Mouse (Mus musculus): ENCODE data around the gene Gm28230.

The Gm28230 gene

DNA sequence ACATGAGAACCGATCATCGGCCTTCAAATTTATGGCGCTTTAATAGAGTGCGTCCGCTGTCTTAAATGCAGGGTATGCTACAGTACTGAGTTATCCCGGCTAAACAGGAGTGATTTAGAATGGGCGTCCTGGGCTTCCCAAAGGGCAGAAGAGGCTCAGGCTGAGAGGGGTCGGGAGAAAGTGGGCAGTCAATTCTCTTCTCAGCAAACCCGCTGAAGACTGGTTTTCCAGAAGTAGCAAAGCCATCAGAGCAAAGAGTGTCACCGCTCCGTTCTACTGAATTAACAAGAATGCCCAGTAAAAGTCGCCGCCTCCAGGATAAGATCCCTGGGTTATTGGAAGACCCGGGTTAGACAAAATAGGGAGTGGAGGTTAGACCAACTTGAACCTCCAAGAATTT lies 13.3 kb downstream of the Gm28230 start:
- no peak for DNase-seq (ENCODE audit: low spot score)

DNA sequence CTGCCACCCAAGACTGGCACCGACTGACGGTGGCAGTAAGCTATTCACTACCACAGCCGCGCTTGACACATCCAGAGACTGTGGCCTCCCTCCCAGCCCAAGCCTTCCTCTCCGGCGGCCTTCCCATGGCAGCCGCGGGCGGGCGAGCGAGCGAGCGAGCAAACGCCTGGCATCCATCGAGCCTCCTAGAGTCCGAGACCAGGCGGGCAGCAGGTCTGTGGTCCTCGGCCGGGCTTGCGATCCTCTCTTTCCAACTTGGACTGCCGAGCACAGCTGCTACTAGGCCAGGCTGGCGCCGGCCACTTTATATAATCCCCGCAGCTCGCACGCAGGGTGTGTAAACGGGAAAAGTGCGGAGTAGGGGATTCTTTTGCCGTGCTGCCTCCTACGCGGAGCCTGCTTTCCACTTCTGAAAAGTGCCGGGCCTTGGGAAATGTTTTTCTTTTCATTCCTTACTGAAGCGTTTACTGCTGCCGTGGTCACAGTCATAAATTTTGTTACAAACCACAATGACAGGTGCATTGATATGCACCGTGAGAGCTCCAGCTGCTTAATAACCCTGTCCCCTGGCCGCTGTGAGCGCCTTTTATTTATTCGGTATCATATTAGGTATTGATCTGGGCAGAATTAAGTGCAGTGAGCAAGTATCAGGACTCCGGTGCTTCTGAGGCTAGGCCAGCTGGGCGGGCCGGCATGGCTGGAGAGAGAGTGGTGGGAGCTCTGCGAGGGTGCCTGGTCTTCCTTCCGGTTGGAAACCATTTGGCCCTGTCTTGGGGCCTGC lies 14.0 kb downstream of the Gm28230 start:
- DNase-seq (ENCODE audit: low spot score), result no peak

- DNase-seq (ENCODE audit: low spot score), result no peak
Measured at GRCm38 (mm10) chr2:74741252-74741978, 14.9 kb downstream of the Gm28230 start.

DNA sequence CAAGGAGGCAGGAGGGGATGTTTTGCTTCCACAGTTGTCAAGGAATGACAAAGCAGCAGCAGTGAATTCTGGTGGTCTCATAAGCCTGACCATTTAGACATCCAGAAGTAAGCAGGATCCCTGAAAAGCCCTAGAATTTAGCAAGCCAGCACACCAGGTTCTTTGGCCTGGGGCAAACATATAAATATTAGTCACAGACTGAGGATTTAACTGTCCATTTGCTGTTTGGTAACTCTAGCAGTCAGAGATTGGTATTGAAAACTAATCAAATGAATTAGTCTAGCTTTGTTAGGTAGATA lies 15.4 kb downstream of the Gm28230 start:
- no peak for DNase-seq (ENCODE audit: low spot score)

DNA sequence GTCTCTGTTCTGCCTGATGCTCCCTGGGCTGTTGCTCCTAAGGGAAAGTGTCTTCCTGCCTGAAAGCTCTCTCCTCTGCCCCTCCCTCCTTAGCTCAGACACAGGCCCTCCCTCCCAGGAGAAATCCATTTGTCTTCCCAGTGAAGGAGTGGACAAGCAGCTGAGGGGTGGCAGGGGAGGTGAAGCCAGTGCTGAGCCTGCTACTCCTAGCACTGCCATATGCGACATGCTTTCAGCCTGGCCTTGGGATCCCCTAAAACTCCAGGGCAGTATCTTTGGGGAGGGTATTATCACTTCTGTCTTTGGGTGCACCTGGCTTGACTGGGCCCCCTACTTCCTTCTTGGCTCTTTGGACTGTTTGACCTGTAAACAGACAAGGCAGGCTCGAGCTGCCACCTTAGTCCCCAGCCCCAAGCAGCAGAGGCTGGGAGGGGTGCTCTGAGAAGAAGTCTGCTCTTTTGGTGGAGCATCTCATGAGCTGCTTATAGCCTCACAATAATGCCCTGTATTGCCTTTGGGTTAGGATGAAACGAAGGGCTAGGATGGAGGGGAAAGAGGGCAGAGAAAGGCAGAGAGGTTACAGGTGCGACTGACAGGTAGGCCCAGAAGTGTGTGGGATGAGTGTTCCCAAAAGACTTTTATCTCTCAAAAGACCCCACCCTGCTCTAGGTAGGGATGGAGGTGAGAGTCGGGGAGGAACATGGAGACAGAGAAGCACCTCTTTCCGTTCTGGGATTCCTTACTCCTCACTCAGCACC lies 19.2 kb downstream of the Gm28230 start:
- DNase-seq (ENCODE audit: low spot score), result no peak

GRCm38 (mm10) chr2:74746298-74746921 lies 19.9 kb downstream of the Gm28230 start:
- DNase-seq (ENCODE audit: low spot score), result no peak

DNA sequence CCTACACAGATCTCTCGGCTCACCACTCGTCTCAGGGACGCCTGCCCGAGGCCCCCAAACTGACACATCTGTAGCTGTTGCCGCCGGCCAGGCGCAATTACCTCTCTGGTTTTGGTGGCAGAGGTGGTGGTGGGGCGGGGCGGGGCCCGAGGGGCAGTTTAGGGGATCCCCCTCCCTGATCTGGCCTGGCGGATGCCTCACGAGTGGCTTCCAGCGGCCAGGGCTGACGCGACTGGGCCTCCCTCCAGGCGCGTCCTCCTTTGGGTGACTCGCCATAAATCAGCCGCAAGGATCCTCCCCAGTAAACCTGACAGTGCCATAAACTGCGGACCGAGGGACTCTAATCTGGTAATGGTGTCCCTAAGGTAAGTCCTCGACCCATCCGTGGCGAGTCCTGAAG lies 20.5 kb downstream of the Gm28230 start:
- DNase-seq (ENCODE audit: low spot score), result no peak

DNA sequence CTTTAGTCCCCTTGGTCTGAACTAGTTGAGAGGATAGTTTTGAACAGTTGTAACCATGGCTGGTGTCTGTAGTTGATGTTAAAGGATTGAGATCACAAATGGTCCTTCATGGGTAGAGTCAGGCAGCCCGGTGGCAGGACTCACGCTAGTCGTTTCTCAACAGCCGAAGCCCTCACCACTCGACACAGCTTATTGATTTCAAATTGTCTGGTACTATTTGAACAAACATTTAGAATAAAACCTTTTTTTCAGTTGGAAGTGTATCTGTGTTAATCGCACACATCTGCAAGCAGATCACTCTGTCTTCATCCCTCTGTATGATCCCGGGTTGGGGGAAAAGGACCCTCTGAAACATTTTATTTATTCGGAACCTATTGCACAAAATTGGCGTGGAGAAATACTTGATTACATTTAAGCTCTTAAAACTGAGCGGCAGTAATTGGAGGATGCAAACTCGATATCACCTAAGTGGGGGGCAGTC lies 21.2 kb downstream of the Gm28230 start:
- DNase-seq (ENCODE audit: low spot score), result no peak

- no peak for DNase-seq (ENCODE audit: low spot score)
Measured at GRCm38 (mm10) chr2:74748436-74748995, 22.0 kb downstream of the Gm28230 start.

GRCm38 (mm10) chr2:74749337-74750121 lies 23.0 kb downstream of the Gm28230 start:
- peak; percentile 14 for DNase-seq (ENCODE audit: low spot score)

- no peak for DNase-seq (ENCODE audit: low spot score)
Measured at GRCm38 (mm10) chr2:74750731-74751250, 24.3 kb downstream of the Gm28230 start.

DNA sequence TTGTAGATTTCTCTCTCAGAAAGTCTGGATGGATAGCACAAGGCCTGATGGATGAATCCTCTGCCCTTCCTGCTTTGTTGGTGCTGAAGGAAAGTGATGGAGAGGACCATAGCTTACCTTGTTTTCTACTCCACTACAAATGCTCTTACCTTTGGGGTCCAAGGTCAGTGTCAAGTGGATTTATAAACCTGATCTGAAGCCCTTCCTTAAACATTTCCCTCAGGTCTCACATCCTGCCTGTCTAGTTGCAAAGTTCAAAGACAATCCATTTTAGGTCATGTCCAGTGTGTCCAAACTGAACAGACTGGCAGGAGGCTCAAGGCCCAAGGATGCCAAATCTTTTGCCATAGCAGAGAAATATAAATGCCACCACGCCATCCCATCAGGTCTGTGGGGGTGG lies 25.3 kb downstream of the Gm28230 start:
- no peak for DNase-seq (ENCODE audit: low spot score)

DNA sequence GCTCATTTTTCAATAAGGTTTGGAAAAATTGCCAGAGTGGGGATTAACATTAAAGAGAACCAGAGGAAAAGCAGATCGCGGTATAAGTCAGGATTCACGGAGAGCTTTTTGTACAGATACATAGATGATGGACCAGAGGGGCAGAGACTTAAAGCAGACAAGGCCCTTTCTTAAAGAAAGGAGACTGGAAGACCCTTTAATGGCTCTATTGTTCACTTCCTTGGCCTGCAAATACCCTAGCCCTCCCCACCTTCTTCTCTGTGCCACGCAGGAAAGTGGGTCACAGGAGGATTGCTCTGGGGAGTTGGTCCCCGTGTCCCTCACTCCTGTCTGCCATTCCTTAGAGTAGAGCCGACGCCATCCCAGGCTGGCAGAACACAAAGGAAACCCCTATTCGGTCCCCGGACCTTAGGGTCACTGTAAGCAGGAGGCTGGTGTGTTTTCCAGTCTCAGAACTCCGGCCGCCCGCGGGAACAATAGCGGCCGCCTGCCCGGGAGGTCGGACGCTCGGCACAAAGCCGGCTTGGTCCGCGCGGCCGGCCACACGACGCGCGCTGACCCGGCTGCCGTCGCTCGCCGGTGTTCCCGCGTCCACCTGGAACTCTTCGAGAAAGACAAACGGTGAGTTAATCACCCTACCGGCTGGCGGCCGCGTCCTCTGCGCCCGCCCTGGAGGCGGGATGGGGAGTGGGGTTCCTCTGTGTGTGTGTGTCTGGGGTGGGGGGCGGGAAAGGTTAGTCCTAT lies 26.1 kb downstream of the Gm28230 start:
- no peak for DNase-seq (ENCODE audit: low spot score)

- no peak for DNase-seq (ENCODE audit: low spot score)
Measured at GRCm38 (mm10) chr2:74753175-74753523, 26.6 kb downstream of the Gm28230 start.

- DNase-seq (ENCODE audit: low spot score), result no peak
Measured at GRCm38 (mm10) chr2:74753711-74754110, 27.2 kb downstream of the Gm28230 start.

DNA sequence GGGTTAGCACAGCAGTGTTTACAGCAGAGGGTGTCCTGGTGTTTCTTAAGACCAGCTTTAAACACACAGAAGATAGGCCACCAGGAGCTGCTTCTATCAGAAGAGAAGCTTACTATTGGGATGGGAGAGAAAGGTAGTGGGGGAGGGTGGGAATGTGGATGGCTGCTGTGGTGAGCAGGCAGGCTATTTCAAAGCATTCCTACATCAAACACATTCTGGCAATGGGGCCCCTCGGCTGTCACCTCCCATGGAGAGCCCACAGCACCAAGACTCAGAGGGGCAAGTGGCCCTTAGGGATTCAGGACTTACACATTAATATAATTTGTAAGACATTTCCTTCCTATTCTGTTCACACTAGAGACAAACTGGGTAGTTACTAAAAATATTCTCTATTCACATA lies 33.6 kb downstream of the Gm28230 start:
- no peak for DNase-seq (ENCODE audit: low spot score)

DNA sequence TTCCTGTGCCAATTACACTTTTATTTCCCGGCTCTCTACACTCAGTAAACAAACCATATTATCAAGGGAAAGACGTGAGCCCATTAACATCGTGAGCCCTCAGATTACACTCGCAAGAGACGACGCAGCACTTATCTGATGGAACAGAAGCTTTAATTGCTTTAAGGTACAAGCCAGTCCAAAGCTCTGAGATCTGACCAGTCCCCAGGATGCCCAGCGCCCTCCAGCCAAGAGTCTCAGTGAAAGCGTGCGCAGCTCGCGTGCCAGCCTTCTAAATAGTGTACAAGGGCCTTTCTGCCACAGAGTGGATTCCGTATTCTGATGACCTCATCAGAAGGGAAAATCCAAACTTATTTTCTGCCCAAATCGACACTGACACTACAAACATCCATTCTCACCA lies 35.4 kb downstream of the Gm28230 start:
- DNase-seq (ENCODE audit: low spot score), result no peak

GRCm38 (mm10) chr2:74762522-74763244 lies 36.2 kb downstream of the Gm28230 start, which contains the start of gene Hoxd1:
Gene Hoxd1 (plus strand): TSS chr2:74762980.
- DNase-seq (ENCODE audit: low spot score), result peak; percentile 14

DNA sequence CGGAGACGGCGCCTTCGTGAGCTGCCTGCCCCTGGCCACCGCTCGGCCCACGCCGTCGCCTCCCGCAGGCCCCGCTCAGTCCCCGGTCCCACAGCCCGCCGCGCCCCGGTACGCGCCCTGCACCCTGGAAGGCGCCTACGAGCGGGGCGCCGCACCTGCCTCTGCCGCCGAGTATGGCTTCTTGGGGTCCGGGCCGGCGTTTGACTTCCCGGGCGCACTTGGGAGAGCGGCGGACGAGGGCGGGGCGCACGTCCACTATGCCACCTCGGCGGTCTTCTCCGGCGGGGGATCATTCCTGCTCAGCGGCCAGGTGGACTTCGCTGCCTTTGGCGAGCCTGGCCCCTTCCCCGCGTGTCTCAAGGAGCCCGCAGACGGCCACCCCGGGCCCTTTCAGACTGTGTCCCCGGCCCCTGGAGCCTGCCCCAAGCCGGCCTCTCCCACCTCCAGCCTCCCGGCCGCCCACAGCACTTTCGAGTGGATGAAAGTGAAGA lies 36.8 kb downstream of the Gm28230 start:
- DNase-seq (ENCODE audit: low spot score), result no peak

Data from layer of hippocampus, adult 11-12 months (tissue).